Mouse (Mus musculus): ENCODE data around the gene Unc5b. TPM values are rescaled to one million over a fixed set of nuclear protein-coding genes. Genes with fewer than 3 reads are reported as not detected.

Unc5b gene
- total and polyA plus RNA-seq, 2 experiments from 2014 or later = 1.6 to 15.9 TPM

GRCm38 (mm10) chr10:60794374-60794773 lies 37.0 kb downstream of the Unc5b start:
- Histone ChIP-seq H3K4me2 (ENCODE audit: low read depth) (no peak overlapping the region), H3K27me3 (ENCODE audit: insufficient read depth, low read length) (no peaks in the 10 kb centered on the region), H3K9me3 (ENCODE audit: low read length) (no peaks in the 10 kb centered on the region), H3K4me1 (ENCODE audit: insufficient read depth) (no peaks in the 10 kb centered on the region), H3K9ac (no peak overlapping the region), H3K27ac (ENCODE audit: low read depth, low read length) (no peak overlapping the region), H3K4me3 (ENCODE audit: low read depth, low read length) (no peak overlapping the region), H3K36me3 (ENCODE audit: insufficient read depth) (no peaks in the 10 kb centered on the region)
- 15% methylated on average over 11 of the region's 11 CpGs for WGBS
- ATAC-seq (peak; percentile 89), DNase-seq (peak; percentile 65)
- no peak for TF ChIP-seq CTCF (IDR thresholded peaks at IDR 0.05; ENCODE audit: low read depth)

DNA sequence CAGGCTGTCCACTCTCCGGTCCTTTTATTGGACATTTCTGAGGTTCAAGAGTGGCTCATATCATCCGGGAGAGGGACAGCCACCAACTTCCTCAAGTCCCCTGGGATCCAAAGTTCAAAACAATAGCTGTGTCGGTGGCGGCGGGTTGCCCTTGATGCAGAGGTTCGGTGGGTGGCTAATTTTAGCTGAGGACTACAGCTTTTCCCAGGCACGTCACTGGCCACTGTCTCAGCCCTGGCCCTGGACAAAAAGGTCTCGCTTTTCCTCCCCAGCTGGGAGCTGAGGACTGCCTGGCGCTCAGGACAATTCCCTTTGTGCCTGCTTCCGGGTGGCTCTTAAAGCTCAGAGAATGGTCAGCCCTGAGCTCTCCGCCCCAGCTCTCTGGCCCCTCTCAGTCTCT lies 38.5 kb downstream of the Unc5b start:
- no peak for TF ChIP-seq CTCF (IDR thresholded peaks at IDR 0.05; ENCODE audit: low read depth)
- no peak for DNase-seq

DNA sequence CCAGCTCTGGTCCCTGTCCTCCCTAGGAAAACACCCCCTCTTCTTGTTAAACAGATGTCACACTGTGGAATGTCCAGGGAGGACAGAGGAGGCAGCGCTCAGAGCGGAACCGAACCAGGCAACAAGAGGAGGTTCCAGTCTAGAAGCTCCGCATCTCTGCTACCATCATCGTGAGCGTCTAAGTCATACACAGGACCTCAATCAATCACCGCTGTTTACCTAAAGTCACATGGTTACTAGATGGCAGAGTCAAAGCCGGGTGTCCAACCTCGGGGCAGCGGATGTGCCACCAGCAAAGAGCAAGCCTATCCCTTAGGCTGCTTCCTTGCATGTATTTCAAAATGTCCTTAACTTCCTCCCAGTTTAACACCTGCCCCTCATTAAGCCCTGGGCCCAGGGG lies 39.0 kb downstream of the Unc5b start:
- H3K27me3 ChIP-seq (ENCODE audit: insufficient read depth, low read length) = no peaks in the 10 kb centered on the region
- H3K27ac ChIP-seq (ENCODE audit: low read depth, low read length) = no peak overlapping the region
- no peak for TF ChIP-seq CTCF (IDR thresholded peaks at IDR 0.05; ENCODE audit: low read depth)
- whole genome bisulfite sequencing = 65% methylated on average over 10 of the region's 10 CpGs
- H3K9me3 ChIP-seq (ENCODE audit: low read length) = no peaks in the 10 kb centered on the region
- no peak overlapping the region for H3K9ac ChIP-seq
- DNase-seq (no peak), ATAC-seq (no peak)
- H3K4me3 ChIP-seq (ENCODE audit: low read depth, low read length) = no peak overlapping the region
- H3K4me2 ChIP-seq (ENCODE audit: low read depth) = no peak overlapping the region
- no peaks in the 10 kb centered on the region for H3K36me3 ChIP-seq (ENCODE audit: insufficient read depth)
- H3K4me1 ChIP-seq (ENCODE audit: insufficient read depth) = no peaks in the 10 kb centered on the region

More for the DNA sequence above, 38.5 kb downstream of the Unc5b start:
- Histone ChIP-seq H3K4me1 (ENCODE audit: insufficient read depth) (no peaks in the 10 kb centered on the region), H3K9ac (no peak overlapping the region), H3K27me3 (ENCODE audit: insufficient read depth, low read length) (no peaks in the 10 kb centered on the region), H3K36me3 (ENCODE audit: insufficient read depth) (no peaks in the 10 kb centered on the region), H3K4me3 (ENCODE audit: low read depth, low read length) (no peak overlapping the region), H3K9me3 (ENCODE audit: low read length) (no peaks in the 10 kb centered on the region), H3K4me2 (ENCODE audit: low read depth) (no peak overlapping the region), H3K27ac (ENCODE audit: low read depth, low read length) (no peak overlapping the region)
- no peak for ATAC-seq
- 24% methylated on average over 11 of the region's 11 CpGs for WGBS

GRCm38 (mm10) chr10:60790912-60791311 lies 40.5 kb downstream of the Unc5b start:
- ATAC-seq (no peak), DNase-seq (no peak)
- no peaks in the 10 kb centered on the region for H3K9me3 ChIP-seq (ENCODE audit: low read length)
- no peaks in the 10 kb centered on the region for H3K27me3 ChIP-seq (ENCODE audit: insufficient read depth, low read length)
- 90% methylated on average over 6 of the region's 6 CpGs for WGBS
- H3K4me1 ChIP-seq (ENCODE audit: insufficient read depth) = no peaks in the 10 kb centered on the region
- no peak overlapping the region for H3K27ac ChIP-seq (ENCODE audit: low read depth, low read length)
- no peak overlapping the region for H3K4me2 ChIP-seq (ENCODE audit: low read depth)
- H3K36me3 ChIP-seq (ENCODE audit: insufficient read depth) = no peaks in the 10 kb centered on the region
- H3K4me3 ChIP-seq (ENCODE audit: low read depth, low read length) = no peak overlapping the region
- TF ChIP-seq CTCF (IDR thresholded peaks at IDR 0.05; ENCODE audit: low read depth) = no peak
- H3K9ac ChIP-seq = no peak overlapping the region

DNA sequence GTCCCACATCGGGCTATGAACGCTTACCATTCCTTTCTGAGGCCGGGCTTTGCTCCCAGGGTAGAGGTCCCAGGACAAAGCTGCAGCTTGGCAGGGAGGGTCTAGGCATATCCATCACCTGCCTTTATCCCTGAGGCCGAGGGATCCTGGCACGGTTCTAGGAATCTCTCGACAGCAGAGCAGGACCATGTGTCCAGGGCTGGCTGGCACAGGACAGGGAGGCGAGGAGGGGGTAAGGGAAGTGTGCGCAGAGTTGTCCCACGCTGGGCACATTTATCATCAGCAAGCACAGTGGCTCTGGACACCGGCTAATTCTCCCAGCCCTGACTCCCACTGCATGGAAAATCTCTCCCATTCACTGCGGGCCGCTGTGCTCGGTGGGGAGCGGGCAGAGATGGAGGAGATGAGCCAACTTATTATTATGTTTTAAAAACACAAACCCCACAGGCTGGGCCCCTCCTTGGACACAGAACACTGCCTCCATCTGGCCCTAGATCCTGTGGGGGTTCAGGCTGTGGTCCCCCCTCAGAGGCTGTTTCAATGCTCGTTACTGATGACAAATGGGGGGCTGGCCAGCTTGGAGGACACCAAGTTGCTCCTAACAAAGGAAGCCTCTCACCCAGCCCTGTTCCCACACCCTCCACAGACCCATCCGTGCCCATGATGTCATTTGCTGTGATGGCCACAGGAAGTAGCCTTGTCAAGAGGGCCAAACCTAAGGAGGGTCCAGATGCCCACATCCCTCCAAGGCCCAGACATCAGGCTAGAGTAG lies 43.9 kb downstream of the Unc5b start:
- ATAC-seq (no peak), DNase-seq (no peak)
- Histone ChIP-seq H3K4me3 (ENCODE audit: low read depth, low read length) (no peak overlapping the region), H3K9ac (no peak overlapping the region), H3K27me3 (ENCODE audit: insufficient read depth, low read length) (no peaks in the 10 kb centered on the region), H3K4me2 (ENCODE audit: low read depth) (no peak overlapping the region), H3K36me3 (ENCODE audit: insufficient read depth) (no peaks in the 10 kb centered on the region), H3K27ac (ENCODE audit: low read depth, low read length) (no peak overlapping the region), H3K9me3 (ENCODE audit: low read length) (no peaks in the 10 kb centered on the region), H3K4me1 (ENCODE audit: insufficient read depth) (no peaks in the 10 kb centered on the region)
- WGBS = 60% methylated on average over 16 of the region's 16 CpGs
- TF ChIP-seq CTCF (IDR thresholded peaks at IDR 0.05; ENCODE audit: low read depth) = no peak

- no peaks in the 10 kb centered on the region for H3K9me3 ChIP-seq (ENCODE audit: low read length)
- no peak for TF ChIP-seq CTCF (IDR thresholded peaks at IDR 0.05; ENCODE audit: low read depth)
- WGBS = 23% methylated on average over 2 of the region's 2 CpGs
- H3K4me1 ChIP-seq (ENCODE audit: insufficient read depth) = no peaks in the 10 kb centered on the region; the same call in 1 of the 2 replicates
- DNase-seq (no peak), ATAC-seq (no peak)
- no peaks in the 10 kb centered on the region for H3K36me3 ChIP-seq (ENCODE audit: insufficient read depth)
- no peak overlapping the region for H3K4me2 ChIP-seq (ENCODE audit: low read depth)
- no peak overlapping the region for H3K9ac ChIP-seq
- no peak overlapping the region for H3K27ac ChIP-seq (ENCODE audit: low read depth, low read length)
- no peaks in the 10 kb centered on the region; the same call in 1 of the 2 replicates for H3K27me3 ChIP-seq (ENCODE audit: insufficient read depth, low read length)
- no peak overlapping the region for H3K4me3 ChIP-seq (ENCODE audit: low read depth, low read length)
Observed at GRCm38 (mm10) chr10:60783608-60784007, 47.8 kb downstream of the Unc5b start.

DNA sequence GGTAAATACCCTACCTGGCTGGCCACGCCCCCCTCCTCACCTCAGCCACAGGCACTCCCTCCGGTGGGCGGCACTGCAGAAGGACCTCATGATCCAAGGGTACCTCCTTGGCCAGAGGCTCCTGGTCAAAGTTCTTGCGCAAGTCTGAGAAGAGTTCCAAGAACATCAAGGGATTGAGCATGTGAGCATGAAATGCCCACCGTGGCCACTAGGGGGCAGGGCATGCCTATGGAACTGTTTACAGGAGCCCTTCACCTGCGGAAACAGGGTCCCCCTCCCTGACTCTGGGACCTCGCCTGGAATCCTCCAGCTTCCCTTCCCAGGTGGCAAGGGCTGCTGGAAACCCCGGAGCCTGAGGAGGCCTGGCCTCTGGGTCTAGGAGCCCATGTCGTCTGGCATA lies 51.8 kb downstream of the Unc5b start:
- no peaks in the 10 kb centered on the region for H3K9me3 ChIP-seq (ENCODE audit: low read length)
- ATAC-seq = peak; percentile 74
- DNase-seq = peak; percentile 88
- peak; percentile 99 for TF ChIP-seq CTCF (IDR thresholded peaks at IDR 0.05; ENCODE audit: low read depth)
- no peak overlapping the region for H3K9ac ChIP-seq
- H3K36me3 ChIP-seq (ENCODE audit: insufficient read depth) = no peaks in the 10 kb centered on the region
- no peak overlapping the region for H3K4me3 ChIP-seq (ENCODE audit: low read depth, low read length)
- H3K27ac ChIP-seq (ENCODE audit: low read depth, low read length) = no peak overlapping the region
- H3K27me3 ChIP-seq (ENCODE audit: insufficient read depth, low read length) = no peaks in the 10 kb centered on the region; the same call in 1 of the 2 replicates
- H3K4me1 ChIP-seq (ENCODE audit: insufficient read depth) = no peaks in the 10 kb centered on the region; the same call in 1 of the 2 replicates
- H3K4me2 ChIP-seq (ENCODE audit: low read depth) = peak overlapping the region; percentile 36
- WGBS = 4% methylated on average over 9 of the region's 9 CpGs

Measured in forebrain, postnatal 0 days (tissue).